Mouse (Mus musculus) urinary bladder, adult 2 months (tissue): ENCODE measurements around the gene Etv6. TPM values are rescaled to one million over a fixed set of nuclear protein-coding genes. Genes with fewer than 3 reads are reported as not detected.

Experiments used
- DNase-seq: peaks from one replicate; pipeline ENCODE4 v3.0.0; 2022; ENCODE audit warnings: low spot score
- polyA plus RNA-seq: library from polyadenylated mRNA; depleted of rRNA; stranded (reverse); fragments of >200 nt; gene quantifications from 2 replicates; pipeline ENCODE4 v1.2.3, GENCODE M21; 2012

Etv6 gene
- polyA plus RNA-seq, 1 experiment = 29.9 TPM

GRCm38 (mm10) chr6:134141616-134142165, 106.2 kb downstream of the Etv6 start:
- no peak for DNase-seq

GRCm38 (mm10) chr6:134142700-134143099, 107.2 kb downstream of the Etv6 start:
- DNase-seq = no peak

GRCm38 (mm10) chr6:134143649-134144097, 108.2 kb downstream of the Etv6 start:
- no peak for DNase-seq

- no peak for DNase-seq
These were observed 109.0 kb downstream of the Etv6 start for GRCm38 (mm10) chr6:134144231-134145130.

GRCm38 (mm10) chr6:134147596-134148442, 112.3 kb downstream of the Etv6 start:
- DNase-seq = no peak

GRCm38 (mm10) chr6:134148443-134148942, 113.0 kb downstream of the Etv6 start:
- DNase-seq = peak; percentile 14

- DNase-seq = no peak
These were observed 114.1 kb downstream of the Etv6 start for GRCm38 (mm10) chr6:134149606-134150005.

- no peak for DNase-seq
These were observed 115.7 kb downstream of the Etv6 start for GRCm38 (mm10) chr6:134151022-134151680.

GRCm38 (mm10) chr6:134151853-134152505, 116.5 kb downstream of the Etv6 start:
- no peak for DNase-seq

GRCm38 (mm10) chr6:134152539-134152938, 117.0 kb downstream of the Etv6 start:
- no peak for DNase-seq

- DNase-seq = peak; percentile 18
These were observed 119.2 kb downstream of the Etv6 start for GRCm38 (mm10) chr6:134154746-134155145.

GRCm38 (mm10) chr6:134155900-134156623, 120.6 kb downstream of the Etv6 start:
- peak; percentile 18 for DNase-seq

GRCm38 (mm10) chr6:134157533-134158115, 122.1 kb downstream of the Etv6 start:
- DNase-seq = peak; percentile 20

GRCm38 (mm10) chr6:134158201-134158600, 122.7 kb downstream of the Etv6 start:
- DNase-seq = no peak

- DNase-seq = no peak
These were observed 124.2 kb downstream of the Etv6 start for GRCm38 (mm10) chr6:134159672-134160071.

- no peak for DNase-seq
These were observed 125.5 kb downstream of the Etv6 start for GRCm38 (mm10) chr6:134161040-134161439.

- no peak for DNase-seq
These were observed 127.8 kb downstream of the Etv6 start for GRCm38 (mm10) chr6:134163346-134163745.

- no peak for DNase-seq
These were observed 128.9 kb downstream of the Etv6 start for GRCm38 (mm10) chr6:134164356-134164755.

- DNase-seq = no peak
These were observed 129.5 kb downstream of the Etv6 start for GRCm38 (mm10) chr6:134165012-134165411.

- DNase-seq = no peak
These were observed 132.5 kb downstream of the Etv6 start for GRCm38 (mm10) chr6:134167963-134168362.
